28 mouse cellular contexts compared by ENCODE assay signal in the genomic region with DNA sequence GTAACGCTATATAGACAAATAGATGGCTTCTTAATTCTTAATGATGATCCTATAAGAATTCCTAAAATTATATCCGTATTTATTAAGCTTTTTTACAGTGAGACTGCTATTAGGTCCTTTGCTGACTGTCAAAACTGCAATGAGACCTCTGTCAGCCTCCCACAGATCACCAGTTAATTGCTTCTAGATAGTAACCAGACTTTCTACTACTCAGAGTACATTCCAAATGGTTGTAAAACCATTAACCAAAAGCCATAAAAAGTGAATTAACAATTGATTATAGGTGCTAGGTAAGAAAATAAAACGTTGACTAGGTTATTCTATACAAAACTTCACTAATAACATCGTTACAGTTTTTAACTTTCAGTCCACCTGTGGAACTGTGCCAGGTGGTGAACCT.
"Had no signal": no experiment of that assay in that cellular context is flagged by ENCODE, and none has a peak within 500 bp of the region (broad histone marks: within the 10 kb centered on the region; RNA-seq: fewer than 3 reads in every experiment).

No protein-coding gene starts in this region.

- H3K9me3 ChIP-seq: embryonic facial prominence, embryonic 10.5 days; embryonic facial prominence, embryonic 12.5 days; embryonic facial prominence, embryonic 13.5 days; embryonic facial prominence, embryonic 15.5 days; forebrain, embryonic 10.5 days; forebrain, embryonic 12.5 days; forebrain, embryonic 13.5 days; forebrain, embryonic 15.5 days had no signal

- DNase-seq: cerebellum, adult 2 months; cerebellum, adult 8-10 months; cerebellum, adult 9-10 months; cerebellum, adult 9-11 months; cerebellum, postnatal 10 days; cerebellum, postnatal 14 days; cerebellum, postnatal 25 days; cerebellum, postnatal 36 days; embryo, embryonic 11 days; forebrain, postnatal 0 days; gastrocnemius, adult 2 months; gastrocnemius, postnatal 10 days; gastrocnemius, postnatal 14 days; gastrocnemius, postnatal 25 days; gastrocnemius, postnatal 36 days; heart, adult 11 months; heart, adult 18-20 months had no signal

- H3K4me1 ChIP-seq: embryonic facial prominence, embryonic 10.5 days; embryonic facial prominence, embryonic 12.5 days; embryonic facial prominence, embryonic 13.5 days; embryonic facial prominence, embryonic 15.5 days; forebrain, embryonic 10.5 days; forebrain, embryonic 12.5 days; forebrain, embryonic 13.5 days; forebrain, embryonic 15.5 days had no signal

- H3K4me2 ChIP-seq: embryonic facial prominence, embryonic 12.5 days; embryonic facial prominence, embryonic 13.5 days; embryonic facial prominence, embryonic 15.5 days; forebrain, embryonic 12.5 days; forebrain, embryonic 13.5 days; forebrain, embryonic 15.5 days had no signal

- ATAC-seq: forebrain, embryonic 13.5 days; forebrain, embryonic 14.5 days; forebrain, embryonic 15.5 days; forebrain, embryonic 16.5 days; forebrain, postnatal 0 days had no signal

- H3K27me3 ChIP-seq: embryonic facial prominence, embryonic 12.5 days; embryonic facial prominence, embryonic 13.5 days; embryonic facial prominence, embryonic 15.5 days; forebrain, embryonic 12.5 days; forebrain, embryonic 13.5 days; forebrain, embryonic 15.5 days had no signal

- H3K36me3 ChIP-seq: embryonic facial prominence, embryonic 10.5 days; embryonic facial prominence, embryonic 12.5 days; embryonic facial prominence, embryonic 13.5 days; embryonic facial prominence, embryonic 15.5 days; forebrain, embryonic 10.5 days; forebrain, embryonic 12.5 days; forebrain, embryonic 15.5 days had no signal

- H3K4me3 ChIP-seq: embryonic facial prominence, embryonic 10.5 days; embryonic facial prominence, embryonic 12.5 days; embryonic facial prominence, embryonic 13.5 days; embryonic facial prominence, embryonic 15.5 days; erythroblast, embryonic 14.5 days; forebrain, embryonic 10.5 days; forebrain, embryonic 12.5 days; forebrain, embryonic 13.5 days; forebrain, embryonic 15.5 days; gastrocnemius, adult 2 months had no signal

- H3K27ac ChIP-seq: embryonic facial prominence, embryonic 10.5 days; embryonic facial prominence, embryonic 12.5 days; embryonic facial prominence, embryonic 13.5 days; embryonic facial prominence, embryonic 15.5 days; forebrain, embryonic 10.5 days; forebrain, embryonic 12.5 days; forebrain, embryonic 13.5 days; forebrain, embryonic 15.5 days; gastrocnemius, adult 2 months had no signal

- H3K9ac ChIP-seq: embryonic facial prominence, embryonic 12.5 days; embryonic facial prominence, embryonic 13.5 days; embryonic facial prominence, embryonic 15.5 days; forebrain, embryonic 12.5 days; forebrain, embryonic 13.5 days; forebrain, embryonic 15.5 days; forebrain, postnatal 0 days had no signal
